Mouse (Mus musculus): ENCODE results near the gene Hoxc5.

DNA sequence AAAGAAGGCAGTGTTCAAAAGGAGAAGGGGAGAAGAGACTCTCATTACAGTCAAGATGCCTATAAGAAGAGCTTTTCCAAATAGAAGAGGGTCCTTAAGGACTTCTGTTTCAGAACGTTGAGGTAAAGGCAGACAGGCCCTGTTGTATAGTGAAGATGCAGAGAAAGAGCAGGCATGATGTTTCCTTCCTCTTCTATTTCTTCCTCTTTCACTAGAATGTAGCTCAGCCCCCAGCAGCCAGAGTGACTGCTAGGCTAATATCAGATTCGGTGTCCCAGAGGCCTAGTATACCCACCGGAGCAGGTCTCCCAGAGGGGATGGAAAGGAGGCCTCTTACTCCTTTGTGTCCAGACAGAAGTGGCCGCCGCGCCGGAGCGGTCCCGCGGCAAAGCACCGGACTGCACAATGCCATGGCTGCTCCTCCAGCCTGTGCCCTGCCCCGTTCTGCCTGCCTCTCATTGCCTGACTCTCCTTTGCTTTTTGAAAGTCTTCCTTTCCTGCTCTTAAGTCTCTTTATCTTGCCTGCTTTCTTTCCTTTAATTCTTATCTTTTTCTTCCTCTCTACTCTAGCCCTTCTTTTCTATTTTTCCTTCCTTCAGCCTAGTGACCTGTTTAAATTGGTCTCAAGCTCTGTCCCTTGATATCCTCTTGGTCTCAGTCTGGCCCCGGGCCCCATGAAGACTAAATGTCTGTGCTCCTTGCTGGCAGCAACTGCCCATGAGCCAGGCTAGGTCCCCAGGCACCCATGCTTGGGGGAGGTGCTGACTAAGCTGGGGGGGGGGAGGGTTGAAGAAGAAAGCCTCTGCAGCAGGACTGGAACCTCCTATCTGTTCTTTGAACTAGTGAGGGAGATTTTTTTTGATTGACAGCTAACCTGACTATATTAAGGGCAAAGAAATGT lies 11.6 kb downstream of the Hoxc5 start:
- no peak for TF ChIP-seq POLR2A (IDR thresholded peaks at IDR 0.05; ENCODE audit: control insufficient read depth, extremely low read depth, insufficient read depth, low read length, poor library complexity)
- TF ChIP-seq CTCF (IDR thresholded peaks at IDR 0.05; ENCODE audit: borderline replicate concordance, control insufficient read depth, extremely low read depth, insufficient read depth, low read length, poor library complexity) = no peak
